Mouse (Mus musculus) ovary, postnatal 36 days (tissue): ENCODE measurements around the gene Raph1.
"Not testable (repeated sequence)": the region's sequence is repeated elsewhere in the genome, so short reads cannot be mapped to it uniquely, and the experiment has no call there.

Experiments used
- DNase-seq: peaks from one replicate; pipeline ENCODE4 v3.0.0; 2022; ENCODE audit warnings: low spot score, mixed read lengths

Raph1 gene

DNA sequence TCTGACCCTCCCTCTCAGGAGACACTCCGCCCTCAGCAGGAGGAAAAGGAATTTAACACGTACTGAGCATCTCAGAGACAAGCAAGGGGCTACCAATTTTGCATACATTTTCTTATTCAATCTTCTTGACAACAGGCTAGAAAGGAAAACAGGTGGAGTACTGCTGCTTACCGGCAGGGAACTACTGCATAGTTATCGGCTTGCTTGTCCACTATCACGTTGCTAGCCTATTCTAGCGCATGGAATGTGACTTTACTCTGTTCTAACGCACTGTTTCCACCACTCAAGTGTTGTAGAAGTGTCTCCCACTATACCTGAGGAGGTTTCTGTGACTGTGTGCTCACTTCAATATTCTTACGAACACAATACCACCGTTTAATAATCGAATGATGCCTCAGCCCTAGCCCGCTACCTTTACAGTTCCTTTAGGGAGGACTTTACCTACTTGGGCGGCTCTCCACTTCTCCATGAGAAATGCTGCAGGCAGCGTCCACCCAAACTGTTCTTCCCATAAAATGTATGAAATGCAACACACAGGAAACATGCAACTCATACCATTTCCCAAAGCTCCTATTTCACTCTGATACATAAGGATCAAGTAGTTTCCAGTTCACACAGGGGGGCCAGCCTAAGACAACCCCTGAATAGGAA, 1.5 kb downstream of the Raph1 start:
- no peak for DNase-seq

DNA sequence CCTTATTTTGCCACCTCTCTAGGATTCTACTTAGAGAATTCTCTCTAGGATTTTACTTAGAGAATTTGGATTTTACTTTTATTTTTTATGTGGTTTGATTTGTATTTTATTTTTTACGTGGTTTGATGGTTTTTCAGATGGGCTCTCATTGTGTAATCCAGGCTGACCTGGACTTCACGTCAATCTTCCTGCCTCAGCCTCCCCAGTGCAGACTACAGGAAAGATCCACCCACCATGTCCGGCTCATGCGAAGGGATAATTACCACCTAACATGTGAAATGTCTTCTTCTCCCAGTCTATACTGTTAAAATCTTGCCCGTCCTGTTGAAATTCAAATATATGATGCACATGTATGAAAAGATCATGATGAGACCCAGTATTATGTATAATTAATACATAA, 2.2 kb downstream of the Raph1 start:
- DNase-seq, result no peak

DNA sequence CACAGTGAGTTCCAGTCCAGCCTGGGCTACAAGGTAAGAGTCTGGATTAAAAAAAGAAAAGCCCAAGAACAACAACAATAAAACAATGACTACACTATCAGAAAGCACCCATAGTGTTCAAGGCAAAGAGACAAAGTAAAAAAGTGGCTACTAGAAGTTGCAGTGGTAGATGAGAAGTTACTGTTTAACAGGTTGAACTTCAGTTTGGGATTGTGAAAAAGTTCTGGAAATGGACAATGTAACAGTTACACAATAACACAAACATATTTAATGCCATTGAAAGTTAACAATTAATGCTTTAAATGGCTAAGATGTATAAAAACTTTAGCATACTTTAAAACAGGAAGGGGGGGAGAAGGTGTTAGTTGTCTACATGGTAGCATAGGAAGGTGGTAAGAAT, 3.9 kb downstream of the Raph1 start:
- DNase-seq, result no peak

DNA sequence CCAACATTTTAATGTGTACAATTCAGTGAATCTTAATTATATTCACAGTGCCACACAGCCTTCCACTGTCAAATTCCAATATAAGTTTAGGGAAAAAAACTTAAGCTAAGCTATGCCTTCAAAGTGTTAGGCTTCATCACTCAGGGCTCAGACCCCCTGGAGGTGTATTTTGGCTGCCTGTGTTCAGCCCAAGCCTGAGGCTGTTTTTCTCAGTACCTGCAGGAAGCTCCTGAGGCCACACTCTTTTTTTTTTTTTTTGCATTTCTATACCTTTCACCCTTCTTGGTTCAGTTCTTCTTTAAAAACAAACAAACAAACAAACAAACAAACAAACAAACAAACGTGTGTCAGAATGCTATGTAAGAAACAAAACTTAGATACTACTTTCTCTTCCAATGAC, 23.2 kb downstream of the Raph1 start:
- DNase-seq, result no peak

DNA sequence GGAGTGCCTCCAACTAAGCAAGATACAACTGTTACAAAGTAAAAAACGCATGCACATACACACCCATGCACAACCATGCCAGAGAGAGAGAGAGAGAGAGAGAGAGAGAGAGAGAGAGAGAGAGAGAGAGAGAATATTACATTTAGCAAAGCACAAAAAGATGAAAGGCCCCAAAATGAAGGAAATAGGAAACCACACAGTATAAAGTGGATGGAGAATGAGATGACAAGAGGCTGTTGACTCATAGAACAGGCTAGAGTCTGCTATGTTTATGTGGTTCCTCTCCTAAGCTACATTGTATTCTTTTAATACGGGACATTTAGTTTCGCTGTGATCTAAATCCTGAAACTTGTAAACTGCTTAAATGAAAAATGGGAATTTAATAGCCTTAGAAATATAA, 27.6 kb downstream of the Raph1 start:
- DNase-seq, result no peak

DNA sequence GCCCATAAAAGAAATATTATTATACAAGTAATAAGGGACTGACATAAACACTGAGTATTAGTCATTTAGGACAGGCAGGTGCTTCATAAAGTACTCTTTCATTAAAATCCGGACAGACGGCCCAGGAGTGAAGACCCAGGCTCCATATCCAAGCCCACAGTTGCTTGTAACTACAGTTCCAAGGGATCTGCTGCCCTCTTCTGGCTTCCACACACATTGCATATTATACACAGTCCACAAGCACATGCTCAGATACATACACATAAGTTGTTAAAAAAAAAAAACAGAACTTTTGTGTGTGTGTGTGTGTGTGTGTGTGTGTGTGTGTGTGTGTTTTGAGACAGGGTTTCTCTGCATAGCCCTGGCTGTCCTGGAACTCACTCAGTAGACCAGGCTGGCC, 32.0 kb downstream of the Raph1 start:
- no peak for DNase-seq

DNA sequence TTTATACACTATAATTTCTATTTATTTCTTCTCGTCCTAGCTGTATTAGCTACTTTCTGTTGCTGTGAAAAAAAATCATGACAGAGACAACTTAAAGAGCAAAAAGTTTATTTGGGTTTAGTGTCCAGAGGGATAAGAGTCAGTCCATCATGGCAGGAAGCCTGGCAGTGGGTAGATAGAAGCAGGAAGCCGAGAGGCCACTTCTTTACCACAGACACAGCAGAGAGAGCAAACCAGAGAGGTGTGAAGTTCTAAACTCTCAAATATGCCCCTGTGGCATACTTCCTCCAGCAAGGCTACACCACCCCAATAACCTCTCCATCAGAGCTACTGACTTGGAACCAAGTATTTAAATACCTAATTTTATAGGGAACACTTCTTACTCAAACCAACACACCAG, 36.3 kb downstream of the Raph1 start:
- no peak for DNase-seq

GRCm38 (mm10) chr1:60530107-60530506, 36.8 kb downstream of the Raph1 start:
- DNase-seq, result no peak

DNA sequence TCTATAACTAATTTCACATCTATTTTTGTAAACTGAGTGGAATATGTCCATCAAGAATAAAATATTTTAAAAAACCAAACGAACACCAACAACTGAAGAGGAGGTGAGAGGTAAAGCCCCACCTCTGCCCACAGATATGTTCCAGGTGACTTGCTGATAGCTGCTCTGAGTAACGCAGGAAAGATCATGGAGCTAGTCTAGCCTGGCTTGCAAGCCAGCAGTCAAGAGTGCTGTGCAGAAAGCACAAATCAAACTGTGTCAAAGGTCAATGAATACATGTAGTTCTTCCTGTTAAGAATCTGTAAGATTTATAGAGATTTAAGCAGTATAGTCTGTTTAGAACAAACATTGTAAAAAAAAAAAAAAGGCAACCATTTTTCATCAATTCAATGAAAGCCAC, 56.3 kb downstream of the Raph1 start:
- no peak for DNase-seq

DNA sequence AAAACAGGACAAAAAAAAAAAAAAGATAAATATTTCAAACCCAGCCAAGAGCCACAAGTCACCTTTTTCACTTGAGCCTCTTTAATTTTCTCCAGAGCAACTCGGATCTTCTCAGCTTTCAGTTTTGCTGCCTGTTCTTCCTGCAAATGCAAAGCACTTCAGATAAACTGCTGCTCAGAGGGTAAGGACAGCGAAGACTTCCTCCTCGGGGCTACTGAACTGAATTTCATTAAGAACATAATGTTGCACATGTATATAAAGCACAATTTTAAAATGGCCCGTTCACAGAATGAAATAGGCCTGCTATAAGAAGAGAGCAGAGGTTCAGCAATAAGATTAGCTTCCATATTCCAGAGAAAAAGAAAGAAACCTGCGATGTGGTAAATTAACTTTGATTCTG, 63.4 kb downstream of the Raph1 start:
- DNase-seq, result no peak

- no peak for DNase-seq
Measured at GRCm38 (mm10) chr1:60493421-60493820, 73.5 kb downstream of the Raph1 start.

DNA sequence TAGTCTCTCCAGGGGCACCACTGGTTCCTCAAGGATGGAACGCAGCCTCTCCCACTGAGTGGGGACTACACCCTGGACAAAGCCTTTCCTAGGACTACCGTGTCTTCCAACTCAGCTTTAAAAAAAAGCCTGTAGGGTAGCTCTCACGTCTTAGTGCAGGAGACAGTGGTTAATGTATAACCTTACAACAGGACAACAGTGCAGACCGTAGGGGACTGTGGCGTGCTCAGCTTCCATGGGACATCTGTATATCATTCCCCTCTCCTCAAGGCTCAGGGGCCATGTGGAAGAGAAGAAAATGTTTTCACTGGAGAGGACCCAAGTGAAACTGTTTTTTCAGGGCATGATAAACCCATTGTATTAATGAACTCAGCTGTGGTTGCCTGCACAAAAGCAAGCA, 74.5 kb downstream of the Raph1 start:
- no peak for DNase-seq

- DNase-seq, result no peak
Measured at GRCm38 (mm10) chr1:60490510-60490909, 76.4 kb downstream of the Raph1 start.

DNA sequence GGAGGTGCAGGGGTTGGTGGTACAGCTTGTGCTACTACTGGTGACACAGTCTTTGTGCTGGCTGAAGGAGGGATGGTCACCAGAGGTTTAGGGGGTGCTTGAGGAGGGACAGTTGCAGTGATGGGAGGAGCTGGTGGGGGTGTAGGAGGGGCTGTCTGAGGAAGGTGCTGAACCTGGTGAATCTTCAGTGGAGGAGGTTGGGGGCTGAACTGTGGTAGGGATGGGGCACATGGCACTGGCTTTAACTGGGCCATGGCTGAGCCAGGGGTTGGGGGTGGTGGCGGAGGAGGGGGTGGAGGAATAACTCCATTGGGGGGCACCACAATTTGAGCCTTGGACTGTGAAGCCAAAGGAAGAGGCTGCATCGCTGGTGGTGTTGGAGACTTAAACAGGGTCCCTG, 77.2 kb downstream of the Raph1 start:
- no peak for DNase-seq

GRCm38 (mm10) chr1:60488635-60489034, 78.3 kb downstream of the Raph1 start:
- DNase-seq, result no peak

- peak; percentile 5 for DNase-seq
Measured at GRCm38 (mm10) chr1:60485649-60486048, 81.3 kb downstream of the Raph1 start.

GRCm38 (mm10) chr1:60482881-60483280, 84.0 kb downstream of the Raph1 start:
- no peak for DNase-seq

DNA sequence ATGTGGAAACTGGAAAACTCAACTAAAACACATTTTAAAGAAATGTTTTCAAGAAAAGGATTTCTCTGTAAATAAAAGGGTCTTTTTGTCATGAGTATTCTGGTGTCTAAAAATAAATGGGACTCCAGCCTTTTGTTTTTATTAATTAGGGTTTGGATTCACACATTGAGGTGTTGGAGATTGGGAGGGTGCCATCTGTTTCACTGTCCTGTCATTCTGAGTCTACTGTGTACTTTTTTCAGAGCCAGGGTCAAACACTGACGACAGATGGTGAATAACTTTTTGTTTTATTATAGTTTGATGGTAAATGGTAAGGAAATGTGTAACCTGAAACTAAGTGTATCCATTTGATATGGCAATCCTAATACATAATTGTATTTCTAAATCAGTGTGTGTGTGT, 85.3 kb downstream of the Raph1 start:
- DNase-seq, result no peak

- no peak for DNase-seq
Measured at GRCm38 (mm10) chr1:60470541-60470940, 96.4 kb downstream of the Raph1 start.

- no peak for DNase-seq
Measured at GRCm38 (mm10) chr1:60469491-60469890, 97.4 kb downstream of the Raph1 start.

GRCm38 (mm10) chr1:60460623-60461022, 106.3 kb downstream of the Raph1 start:
- no peak for DNase-seq

GRCm38 (mm10) chr1:60449896-60450295, 117.0 kb downstream of the Raph1 start:
- DNase-seq, result no peak

GRCm38 (mm10) chr1:60447067-60447466, 119.8 kb downstream of the Raph1 start:
- no peak for DNase-seq

DNA sequence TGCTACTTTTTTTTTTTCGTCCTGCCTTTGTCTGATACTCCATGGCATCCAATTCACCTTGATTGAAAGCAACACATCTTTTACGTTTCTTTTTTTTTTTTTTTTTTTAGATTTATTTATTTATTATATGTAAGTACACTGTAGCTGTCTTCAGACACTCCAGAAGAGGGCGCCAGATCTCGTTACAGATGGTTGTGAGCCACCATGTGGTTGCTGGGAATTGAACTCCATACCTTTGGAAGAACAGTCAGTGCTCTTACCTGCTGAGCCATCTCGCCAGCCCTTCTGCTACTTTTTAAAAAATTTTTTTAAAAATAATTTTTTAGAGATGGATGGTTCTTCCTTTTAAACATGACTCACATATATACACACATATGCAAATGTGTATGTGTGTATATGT, 125.5 kb downstream of the Raph1 start:
- DNase-seq, result not testable (repeated sequence)

GRCm38 (mm10) chr1:60432497-60432896, 134.4 kb downstream of the Raph1 start:
- no peak for DNase-seq
